In the genomic region with DNA sequence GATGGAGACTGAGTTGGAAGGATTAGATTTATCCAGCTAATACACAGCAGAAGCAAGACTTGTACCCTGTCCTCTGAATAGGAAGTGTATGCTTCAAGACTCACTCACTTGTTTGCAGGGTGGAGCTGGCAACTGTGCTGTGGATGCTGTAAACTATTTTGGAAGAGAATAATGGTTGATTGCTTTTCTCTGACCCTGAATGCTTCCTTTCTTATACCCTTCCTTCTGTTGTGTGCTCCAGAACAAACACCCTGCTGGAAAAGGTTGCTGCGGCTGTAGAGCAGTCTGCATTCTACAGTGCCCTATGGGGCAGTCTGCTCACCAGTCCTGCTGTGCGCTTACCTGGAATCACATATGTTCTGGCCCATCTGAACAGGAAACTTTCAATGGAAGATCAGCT, we compare ENCODE assay signal across 15 mouse cellular contexts. TPM values are rescaled to one million over a fixed set of nuclear protein-coding genes. Genes with fewer than 3 reads are reported as not detected.
DNase-seq lines count a peak whose midpoint lies in the region; ATAC-seq lines count a peak whose summit lies in the region.
"Had no signal": no experiment of that assay in that cellular context is flagged by ENCODE, and none has a peak within 500 bp of the region (broad histone marks: within the 10 kb centered on the region; RNA-seq: fewer than 3 reads in every experiment).

No protein-coding gene starts in this region.

- ATAC-seq in megakaryocyte-erythroid progenitor cell, adult 5-6 weeks (replicated peaks; ENCODE audit: low FRiP score, low TSS enrichment, poor library complexity, severe bottlenecking): no peak
- ATAC-seq: CD4-positive, CD25-positive, alpha-beta regulatory T cell, adult 4 months; forebrain, embryonic 14.5 days; forebrain, embryonic 16.5 days had no signal

- peak; percentile 30 for DNase-seq in cerebellum, adult 11-12 months
- DNase-seq in cerebellum, adult 9-10 months: no peak
- peak; percentile 31 for DNase-seq in cerebellum, adult 9-11 months
- DNase-seq in cerebellum, postnatal 4 days (ENCODE audit: low spot score in 2 of 2): no peak
- DNase-seq in ES-CJ7 (ENCODE audit: low read depth, low spot score): peak; percentile 51
- DNase-seq in ZHBTc4 (ENCODE audit: low read depth, low spot score): peak; percentile 61
- DNase-seq: adrenal gland, adult 2 months; adrenal gland, postnatal 10 days; adrenal gland, postnatal 25 days; B cell, adult 2 months; embryo, embryonic 11 days had no signal

RNA-seq across cellular contexts. Expression of gene Dop1a, which starts 24.8 kb away (rescaled TPM):
- 39.6 and 54.6 TPM in 2 replicates for total RNA-seq in megakaryocyte-erythroid progenitor cell, adult 5-6 weeks (2014; fragmentation: Nextera tagmentation)
- 24.3 and 29.9 TPM in 2 replicates for total RNA-seq in megakaryocyte-erythroid progenitor cell, adult 5-6 weeks (2017)

RNA-seq across cellular contexts. Expression of gene Ube2cbp, which starts 27.0 kb away (rescaled TPM):
- total RNA-seq in megakaryocyte-erythroid progenitor cell, adult 5-6 weeks (2014; fragmentation: Nextera tagmentation): 6.2 and 9.8 TPM in 2 replicates
- 5.0 and 5.9 TPM in 2 replicates for total RNA-seq in megakaryocyte-erythroid progenitor cell, adult 5-6 weeks (2017)

Comparison
In these comparisons a context has a peak if more than half of its experiments do, and no peak if none do; other contexts are left out.
1. DNase-seq: peak in cerebellum, adult 11-12 months (single experiment), cerebellum, adult 9-11 months (single experiment), ES-CJ7 (single experiment) and ZHBTc4 (single experiment); none in cerebellum, adult 9-10 months (single experiment) and cerebellum, postnatal 4 days (0 of 2).